ENCODE assay signal across 9 mouse cellular contexts in the genomic region with DNA sequence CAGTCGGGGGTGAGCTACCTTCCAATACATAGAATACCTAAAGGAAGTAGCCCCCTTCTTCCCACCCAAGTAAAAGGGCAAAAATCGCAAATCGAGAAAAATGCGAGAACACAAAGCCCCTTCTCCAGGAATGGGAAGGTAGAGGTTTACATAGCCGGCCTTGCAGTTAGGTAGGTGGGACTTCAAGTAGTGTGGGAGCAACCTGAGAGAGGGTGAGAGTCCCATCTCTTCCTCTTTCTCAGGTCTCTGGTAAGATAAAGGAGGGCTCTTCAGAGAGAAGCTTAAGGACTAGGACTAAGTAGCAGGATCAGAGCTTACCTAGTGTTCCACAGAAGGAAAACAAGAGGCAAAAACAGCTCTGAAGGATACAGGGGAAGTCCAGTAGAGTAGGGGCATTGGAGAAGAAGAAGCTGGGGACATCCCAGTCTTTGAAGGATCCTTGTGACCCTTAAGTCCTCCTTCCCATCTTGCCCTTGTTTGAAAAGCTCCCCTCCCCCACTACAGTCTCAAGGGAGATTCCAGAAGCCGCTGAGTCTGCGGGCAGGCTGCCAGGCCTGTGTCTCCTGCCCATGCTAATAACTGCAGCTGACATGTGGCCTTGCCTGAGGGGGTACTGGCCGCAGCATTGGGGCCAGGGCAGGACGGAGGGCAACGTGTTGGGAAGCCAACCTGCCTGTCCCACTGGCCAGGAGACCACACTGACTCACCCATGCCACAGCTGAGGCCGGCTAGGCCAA. TPM values are rescaled to one million over a fixed set of nuclear protein-coding genes. Genes with fewer than 3 reads are reported as not detected.
DNase-seq lines count a peak whose midpoint lies in the region; ATAC-seq lines count a peak whose summit lies in the region.
"Had no signal": no experiment of that assay in that cellular context is flagged by ENCODE, and none has a peak within 500 bp of the region (broad histone marks: within the 10 kb centered on the region; RNA-seq: fewer than 3 reads in every experiment).

No protein-coding gene starts in this region.

- H3K36me3 ChIP-seq in embryonic facial prominence, embryonic 11.5 days (replicated peaks; ENCODE audit: control insufficient read depth, insufficient read depth, low read depth, low read length) = no peaks in the 10 kb centered on the region
- no peaks in the 10 kb centered on the region for H3K36me3 ChIP-seq in midbrain, embryonic 10.5 days

- WGBS in embryonic facial prominence, embryonic 11.5 days = 28% methylated on average over 11 of the region's 11 CpGs
- 40% methylated on average over 11 of the region's 11 CpGs for WGBS in midbrain, embryonic 10.5 days

- intact Hi-C loops in heart, postnatal 25 days (cut with DNase I) = no loop called here
- intact Hi-C loops in left cerebral cortex, postnatal 14 days (cut with DNase I) = no loop called here

- no peak overlapping the region for H3K9ac ChIP-seq in embryonic facial prominence, embryonic 11.5 days (replicated peaks; ENCODE audit: low read length)

- H3K27me3 ChIP-seq in embryonic facial prominence, embryonic 11.5 days (ENCODE audit: control insufficient read depth, insufficient read depth, low read length) = peaks cover 22% of the 10 kb centered on the region
- peaks cover 85% of the 10 kb centered on the region for H3K27me3 ChIP-seq in midbrain, embryonic 10.5 days (ENCODE audit: low read depth, poor library complexity, severe bottlenecking)

- H3K9me3 ChIP-seq in embryonic facial prominence, embryonic 11.5 days (replicated peaks; ENCODE audit: control insufficient read depth, low read length) = no peaks in the 10 kb centered on the region
- H3K9me3 ChIP-seq in midbrain, embryonic 10.5 days (replicated peaks) = no peaks in the 10 kb centered on the region

- no peak overlapping the region for H3K27ac ChIP-seq in embryonic facial prominence, embryonic 11.5 days (replicated peaks; ENCODE audit: low read depth, low read length)
- no peak overlapping the region for H3K27ac ChIP-seq in midbrain, embryonic 10.5 days (replicated peaks)

- peaks cover 27% of the 10 kb centered on the region for H3K4me1 ChIP-seq in embryonic facial prominence, embryonic 11.5 days (ENCODE audit: control insufficient read depth, insufficient read depth, low read length)
- H3K4me1 ChIP-seq in midbrain, embryonic 10.5 days = peaks cover 69% of the 10 kb centered on the region

- DNase-seq in cerebellum, adult 11 months = peak; percentile 59
- no peak for DNase-seq in cerebellum, adult 8-10 months
- DNase-seq in MN1 (ENCODE audit: low spot score) = peak; percentile 95
- no peak for DNase-seq in embryonic facial prominence, embryonic 11.5 days (ENCODE audit: low spot score)
- DNase-seq in heart, postnatal 25 days (ENCODE audit: low spot score) = peak; percentile 72
- peak; percentile 70 to 82 for DNase-seq in left cerebral cortex, postnatal 14 days (ENCODE audit: low spot score in 2 of 2)
- DNase-seq in midbrain, embryonic 10.5 days (ENCODE audit: low spot score) = no peak
- DNase-seq in testis, postnatal 10 days (ENCODE audit: low spot score) = peak; percentile 81

- ATAC-seq in embryonic facial prominence, embryonic 11.5 days (replicated peaks; ENCODE audit: insufficient number of reproducible peaks, low FRiP score, low TSS enrichment, low read depth) = no peak

- no peak overlapping the region for H3K4me2 ChIP-seq in embryonic facial prominence, embryonic 11.5 days (ENCODE audit: low read depth, low read length)

- H3K4me3 ChIP-seq in embryonic facial prominence, embryonic 11.5 days (ENCODE audit: low read depth, low read length) = peak overlapping the region; percentile 28; the same call in 1 of the 2 replicates
- H3K4me3 ChIP-seq in midbrain, embryonic 10.5 days = 0 out of 2 replicates have a peak overlapping the region, but pooled peaks have one; percentile 2

RNA-seq across cellular contexts. Expression of gene Junb, which starts 2.3 kb away (rescaled TPM):
- 5.4 and 6.2 TPM in 2 replicates for polyA plus RNA-seq in embryonic facial prominence, embryonic 11.5 days (2014; fragmentation: Nextera tagmentation; extraction: Ambion mirVana)
- total RNA-seq in heart, postnatal 25 days (2021) = 10 to 100 TPM; 13.8 to 17.2 TPM
- 10 to 100 TPM; 51.5 to 65.4 TPM for total RNA-seq in left cerebral cortex, postnatal 14 days (2021)
- polyA plus RNA-seq in midbrain, embryonic 10.5 days (2016; fragmentation: Nextera tagmentation; extraction: Ambion mirVana) = 5.0 and 5.4 TPM in 2 replicates

RNA-seq across cellular contexts. Expression of gene Hook2, which starts 9.6 kb away (rescaled TPM):
- 11.3 and 14.2 TPM in 2 replicates for polyA plus RNA-seq in embryonic facial prominence, embryonic 11.5 days (2014; fragmentation: Nextera tagmentation; extraction: Ambion mirVana)
- total RNA-seq in heart, postnatal 25 days (2021) = 1 to 10 TPM; 2.0 to 2.1 TPM
- total RNA-seq in left cerebral cortex, postnatal 14 days (2021) = 1 to 10 TPM; 7.5 to 8.1 TPM
- 18.2 and 18.4 TPM in 2 replicates for polyA plus RNA-seq in midbrain, embryonic 10.5 days (2016; fragmentation: Nextera tagmentation; extraction: Ambion mirVana)

RNA-seq across cellular contexts. Expression of gene Rnaseh2a, which starts 11.2 kb away (rescaled TPM):
- polyA plus RNA-seq in embryonic facial prominence, embryonic 11.5 days (2014; fragmentation: Nextera tagmentation; extraction: Ambion mirVana) = 109 and 137 TPM in 2 replicates
- total RNA-seq in heart, postnatal 25 days (2021) = 10 to 100 TPM; 45.2 to 48.2 TPM
- 10 to 100 TPM; 38.1 to 52.0 TPM for total RNA-seq in left cerebral cortex, postnatal 14 days (2021)
- polyA plus RNA-seq in midbrain, embryonic 10.5 days (2016; fragmentation: Nextera tagmentation; extraction: Ambion mirVana) = 136 and 158 TPM in 2 replicates

RNA-seq across cellular contexts. Expression of gene Prdx2, which starts 11.4 kb away (rescaled TPM):
- 1,219 and 1,316 TPM in 2 replicates for polyA plus RNA-seq in embryonic facial prominence, embryonic 11.5 days (2014; fragmentation: Nextera tagmentation; extraction: Ambion mirVana)
- total RNA-seq in heart, postnatal 25 days (2021) = 100 to 1,000 TPM; 650 to 659 TPM
- 100 to 1,000 TPM; 402 to 429 TPM for total RNA-seq in left cerebral cortex, postnatal 14 days (2021)
- 1,203 and 1,278 TPM in 2 replicates for polyA plus RNA-seq in midbrain, embryonic 10.5 days (2016; fragmentation: Nextera tagmentation; extraction: Ambion mirVana)

RNA-seq across cellular contexts. Expression of gene Gm49661, which starts 11.6 kb away (rescaled TPM):
- not detected in 2 replicates for polyA plus RNA-seq in embryonic facial prominence, embryonic 11.5 days (2014; fragmentation: Nextera tagmentation; extraction: Ambion mirVana)
- not detected for total RNA-seq in heart, postnatal 25 days (2021)
- not detected for total RNA-seq in left cerebral cortex, postnatal 14 days (2021)
- polyA plus RNA-seq in midbrain, embryonic 10.5 days (2016; fragmentation: Nextera tagmentation; extraction: Ambion mirVana) = not detected in 2 replicates
- total RNA-seq: layer of hippocampus, postnatal 36 days had no signal

Comparison
In these comparisons a context has a peak if more than half of its experiments do, and no peak if none do; other contexts are left out.
1. DNase-seq: peak in cerebellum, adult 11 months (single experiment), MN1 (single experiment), heart, postnatal 25 days (single experiment), left cerebral cortex, postnatal 14 days (2 of 2) and testis, postnatal 10 days (single experiment); none in cerebellum, adult 8-10 months (single experiment), embryonic facial prominence, embryonic 11.5 days (single experiment) and midbrain, embryonic 10.5 days (single experiment).